Mouse (Mus musculus): ENCODE measurements at regions not wholly inside any gene's neighbourhood (a gene's known extent, or its start where the extent isn't known, plus 50 kb on each side); places are given as distances from the start of the nearest gene placed in this dataset.
A peak's percentile ranks its signal among the peaks of the same experiment; 100 is the strongest.

DNA sequence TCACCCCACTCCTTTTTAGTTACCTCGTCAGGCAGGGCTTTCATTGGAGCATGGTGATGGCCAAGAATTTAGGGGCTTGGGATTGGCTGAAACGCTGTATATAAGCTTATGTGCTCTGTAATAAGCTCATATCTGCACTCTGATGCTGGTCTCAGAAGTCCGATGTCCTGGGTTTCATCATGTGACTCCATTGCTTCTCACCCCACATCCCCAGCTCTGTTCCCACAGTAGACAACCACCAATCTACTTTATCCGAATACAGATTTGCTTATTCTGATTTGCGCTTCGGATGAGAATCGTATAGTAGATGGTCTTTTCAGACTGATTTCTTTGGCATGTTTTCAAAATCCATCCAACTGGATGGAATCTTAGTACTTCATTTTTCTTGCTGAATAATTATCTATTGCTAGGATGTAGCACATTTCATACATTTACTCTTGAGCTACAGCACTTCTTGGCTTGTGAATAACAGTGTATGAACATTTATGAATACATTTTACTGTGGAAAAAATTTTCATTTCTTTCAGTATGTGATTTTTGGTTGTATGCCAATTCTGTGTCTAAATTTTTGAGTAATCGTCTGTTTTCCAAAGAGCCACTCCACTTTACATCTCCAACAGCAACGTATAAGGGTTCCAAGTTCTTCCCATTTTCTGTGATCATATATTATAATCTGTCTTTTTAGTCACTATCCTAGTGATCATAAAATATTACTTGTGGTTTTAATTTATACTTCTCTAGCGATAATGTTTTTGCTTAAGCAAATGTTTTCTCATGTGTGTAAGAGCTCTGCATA, 185.7 kb downstream of the Hace1 start:
- DNase-seq (ENCODE audit: low spot score in 2 of 2), result no peak

DNA sequence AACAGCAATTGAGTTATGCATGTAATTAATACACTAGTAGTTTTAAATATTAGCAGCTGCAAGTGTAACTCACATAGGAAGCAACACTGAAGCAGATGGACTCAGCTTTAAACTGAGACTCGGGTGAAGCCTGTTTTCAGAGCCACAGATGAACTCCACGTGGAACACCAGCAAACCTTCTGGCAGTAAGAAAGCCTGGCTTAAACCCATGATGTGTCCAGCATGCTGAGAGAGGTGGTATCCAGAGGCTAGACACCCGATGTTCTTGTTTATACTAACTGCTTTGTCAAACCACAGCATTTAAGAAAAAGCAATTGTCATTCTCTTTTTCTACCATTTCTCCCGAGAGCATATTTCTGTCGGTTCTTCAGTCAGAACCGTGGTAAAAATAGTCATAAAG, 202.1 kb downstream of the Hace1 start:
- no peak for DNase-seq (ENCODE audit: low spot score in 2 of 2)

DNA sequence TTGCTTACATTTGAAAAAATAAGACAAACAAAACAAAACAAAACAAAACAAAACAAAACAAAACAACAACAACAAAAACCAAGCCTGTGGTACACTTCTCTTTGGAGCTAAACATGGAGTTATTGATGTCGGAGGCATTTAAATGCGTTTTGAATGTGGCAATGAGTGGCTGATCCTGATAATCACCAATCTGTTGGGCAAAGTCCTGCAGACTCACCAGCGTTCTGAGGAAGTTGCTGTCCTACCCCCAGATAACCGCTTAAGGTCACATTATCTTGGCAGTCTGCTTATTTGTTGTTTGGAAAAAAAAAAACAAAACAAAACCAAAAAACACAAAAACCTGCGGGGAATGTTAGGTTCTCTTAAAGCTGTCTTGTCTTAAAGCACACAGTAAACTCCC, 205.4 kb downstream of the Hace1 start:
- no peak for DNase-seq (ENCODE audit: low spot score in 2 of 2)

DNA sequence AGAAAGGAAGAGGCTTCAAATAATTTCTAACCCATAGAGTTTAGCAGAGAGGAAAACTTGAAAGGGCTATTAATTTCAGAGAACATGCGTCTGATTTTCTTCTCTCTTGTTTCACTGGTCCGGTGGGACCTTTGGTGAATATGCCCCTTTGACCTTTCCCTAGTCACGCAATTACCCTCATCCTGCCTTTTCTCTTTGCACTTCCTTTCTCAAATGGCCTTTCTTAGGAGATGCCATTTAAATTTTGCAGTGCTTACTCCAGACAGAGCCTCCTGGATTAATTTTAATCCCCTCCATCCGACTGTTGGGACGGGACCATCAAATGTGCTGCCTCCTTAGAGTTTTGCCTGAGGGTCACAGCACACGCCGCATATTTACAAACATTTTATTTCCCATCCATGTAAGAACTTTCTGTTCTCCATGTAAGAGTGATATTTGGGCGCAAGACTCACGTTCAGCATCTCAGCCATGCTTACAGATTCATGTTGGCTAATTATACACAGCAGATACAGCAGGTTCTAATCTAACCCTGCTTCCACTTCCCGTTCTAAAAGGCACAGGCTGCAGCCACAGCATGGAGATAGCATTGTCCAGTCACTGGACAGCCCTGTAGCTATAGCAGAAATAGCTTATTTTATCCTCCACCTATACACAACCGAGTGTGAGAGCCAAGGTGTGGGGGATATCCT, 206.0 kb downstream of the Hace1 start:
- DNase-seq (ENCODE audit: low spot score in 2 of 2), result no peak

DNA sequence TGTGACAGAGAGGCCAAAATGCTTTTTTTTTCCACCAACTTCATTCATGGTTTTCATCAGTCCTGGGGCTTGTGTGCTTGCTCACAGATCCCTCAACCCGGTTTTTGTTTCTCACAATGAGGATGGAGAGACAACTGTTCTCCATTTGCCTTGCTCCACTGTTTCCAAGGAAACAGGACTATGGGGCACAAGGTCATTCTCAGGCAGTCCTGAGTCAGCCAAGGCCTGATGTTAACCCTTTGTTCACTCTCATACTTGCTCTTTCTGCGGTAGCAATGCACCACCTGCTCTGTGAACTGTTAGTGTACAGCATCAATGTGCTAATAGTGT, 206.5 kb downstream of the Hace1 start:
- no peak for DNase-seq (ENCODE audit: low spot score in 2 of 2)

DNA sequence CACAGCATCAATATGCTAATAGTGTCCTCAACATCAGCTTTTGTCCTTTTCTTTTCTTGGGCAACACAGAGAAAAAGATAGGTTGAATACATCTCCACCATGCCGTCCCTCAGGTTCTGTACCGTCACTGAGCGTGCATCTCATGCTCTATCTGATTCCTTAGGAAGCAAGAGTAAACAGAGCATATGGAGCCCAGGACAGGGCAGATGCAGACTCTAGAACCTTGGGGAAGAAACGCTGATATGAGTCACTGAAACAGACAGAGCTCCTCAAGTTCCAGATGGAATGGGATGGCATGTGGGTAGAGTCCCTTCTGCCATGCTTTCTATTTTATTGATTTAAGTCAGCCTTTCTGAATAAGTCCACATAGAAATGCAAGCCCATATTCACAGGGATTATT, 206.9 kb downstream of the Hace1 start:
- no peak for DNase-seq (ENCODE audit: low spot score in 2 of 2)

DNA sequence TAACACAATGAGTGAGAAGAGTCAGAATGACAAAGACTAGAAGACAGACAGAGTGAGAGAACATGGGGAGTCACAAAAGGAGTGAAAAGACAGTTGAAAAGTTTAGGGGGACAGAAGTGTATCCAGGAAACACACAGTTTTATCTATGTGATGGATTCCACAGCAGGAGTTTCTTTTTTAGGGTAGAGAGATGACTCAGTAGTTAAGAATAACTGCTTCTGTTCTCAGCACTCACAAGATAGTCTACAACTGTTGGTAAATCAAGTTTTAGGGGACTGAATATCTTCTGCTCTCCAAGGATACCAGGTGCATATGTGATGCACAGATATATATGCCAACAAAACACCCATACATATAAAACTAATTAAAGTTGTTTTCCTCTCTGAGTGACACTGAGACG, 210.7 kb downstream of the Hace1 start:
- no peak for DNase-seq (ENCODE audit: low spot score in 2 of 2)

DNA sequence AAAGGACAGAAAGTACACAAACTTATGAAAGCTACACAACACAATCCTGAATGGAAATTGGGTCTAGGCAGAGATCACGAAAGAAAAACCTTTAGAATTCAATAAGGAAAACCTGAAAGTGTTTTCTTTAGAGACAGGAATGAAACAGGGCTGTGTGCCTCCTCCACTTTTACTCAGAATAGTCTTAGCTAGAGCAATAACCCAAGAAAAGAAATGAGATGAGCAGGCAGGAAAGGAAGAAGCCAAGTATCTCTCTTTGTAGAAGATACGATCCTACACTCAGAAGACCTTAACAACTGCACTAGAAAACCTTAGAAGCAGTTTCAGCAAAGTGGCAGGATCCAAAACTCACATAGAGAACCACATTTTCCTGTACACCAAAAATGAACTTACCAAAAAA, 218.0 kb downstream of the Hace1 start:
- DNase-seq (ENCODE audit: low spot score in 2 of 2), result no peak

DNA sequence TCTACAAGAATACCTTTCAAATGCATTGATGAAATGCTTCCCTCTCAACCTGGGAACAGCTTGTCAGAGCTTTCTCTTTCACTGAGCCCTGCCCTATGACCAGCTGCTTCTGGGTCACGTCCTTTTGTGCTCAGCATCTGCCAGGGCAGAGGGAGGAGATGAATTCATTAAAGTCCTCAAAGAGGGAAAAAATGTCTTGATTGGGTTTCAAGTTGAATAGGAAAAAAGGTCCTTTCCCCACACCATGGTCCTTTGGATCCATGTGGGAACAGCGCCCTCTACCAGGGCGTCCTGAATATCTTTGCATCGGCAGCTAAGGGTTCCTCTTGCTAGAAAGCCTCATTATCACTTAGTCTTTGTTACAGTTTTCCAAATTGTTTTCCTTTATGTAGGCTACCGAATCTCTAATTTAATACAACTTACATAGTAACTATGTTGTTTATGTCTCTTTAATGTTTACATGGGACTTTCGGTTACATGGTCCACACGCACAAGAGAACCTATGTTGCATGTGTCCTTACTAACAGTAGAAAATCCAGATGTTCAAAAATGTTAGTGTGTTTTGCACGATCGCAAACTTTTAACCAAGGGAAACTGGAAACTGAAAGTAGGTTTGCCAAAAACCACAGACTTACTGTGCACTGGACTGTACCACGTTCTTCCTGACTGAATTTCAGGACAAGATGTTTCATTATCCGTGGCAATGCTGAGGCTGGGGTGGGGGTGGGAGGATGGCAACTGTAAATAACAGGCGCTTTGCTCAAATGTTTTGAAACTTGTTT, 222.6 kb downstream of the Hace1 start:
- no peak for DNase-seq (ENCODE audit: low spot score in 2 of 2)

DNA sequence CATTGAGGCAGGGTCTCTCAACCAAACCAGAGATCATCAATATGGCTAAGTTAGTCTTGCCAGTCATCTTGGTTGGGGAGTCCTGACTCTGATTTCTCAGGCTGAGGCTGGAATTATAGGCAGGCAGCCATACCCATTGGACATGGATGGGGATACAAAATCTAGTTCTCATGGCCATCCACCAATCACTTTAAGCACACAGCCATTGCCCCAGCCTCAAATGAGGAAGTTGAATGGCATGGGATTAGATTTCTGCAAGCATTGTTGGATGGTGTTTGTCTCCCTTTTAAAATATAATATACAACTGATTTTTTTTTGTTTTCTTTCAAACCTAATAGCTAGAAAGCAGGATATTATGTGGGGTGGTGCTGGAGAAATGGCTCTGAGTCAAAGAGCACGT, 223.8 kb downstream of the Hace1 start:
- no peak for DNase-seq (ENCODE audit: low spot score in 2 of 2)

DNA sequence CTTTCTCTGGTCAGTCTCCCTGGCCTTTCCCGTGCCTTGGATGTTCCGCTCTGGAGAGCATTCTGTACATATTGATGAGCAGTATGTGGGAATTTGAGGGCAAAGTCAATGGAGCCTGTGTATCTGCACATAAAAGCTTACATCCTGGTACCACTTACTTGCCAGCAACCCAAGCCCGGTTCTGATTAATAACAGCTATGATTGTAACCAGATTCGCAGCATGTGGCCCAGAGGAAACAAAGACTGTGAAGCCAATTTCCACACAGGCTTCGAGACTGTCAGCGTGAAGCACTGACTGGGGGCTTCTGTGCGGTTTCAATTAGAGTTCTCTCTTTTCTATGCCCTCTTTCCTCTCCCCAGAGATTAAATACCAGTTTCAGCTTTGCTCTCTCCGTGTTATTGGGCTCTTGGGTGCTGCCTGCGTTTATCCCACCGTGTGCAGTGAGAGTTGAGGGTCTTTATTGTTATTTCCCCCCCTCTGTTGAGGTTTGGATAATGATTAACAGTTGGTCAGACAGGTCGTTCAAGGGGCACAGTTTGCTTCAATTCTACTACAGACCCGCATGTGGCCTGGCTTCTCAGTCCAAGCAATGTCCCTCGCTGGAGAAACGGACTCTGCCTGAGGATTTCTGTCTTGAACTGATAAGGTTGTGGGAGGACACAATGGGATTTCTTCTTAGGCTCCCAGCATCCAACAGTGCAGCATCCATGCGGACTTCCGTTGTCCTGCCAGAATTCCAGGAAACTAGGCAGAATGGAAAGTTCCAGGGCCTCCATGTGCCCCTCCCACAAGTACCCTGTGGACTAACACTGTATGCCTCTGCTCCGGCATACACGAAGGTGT, 229.6 kb downstream of the Hace1 start:
- no peak for DNase-seq (ENCODE audit: low spot score in 2 of 2)

DNA sequence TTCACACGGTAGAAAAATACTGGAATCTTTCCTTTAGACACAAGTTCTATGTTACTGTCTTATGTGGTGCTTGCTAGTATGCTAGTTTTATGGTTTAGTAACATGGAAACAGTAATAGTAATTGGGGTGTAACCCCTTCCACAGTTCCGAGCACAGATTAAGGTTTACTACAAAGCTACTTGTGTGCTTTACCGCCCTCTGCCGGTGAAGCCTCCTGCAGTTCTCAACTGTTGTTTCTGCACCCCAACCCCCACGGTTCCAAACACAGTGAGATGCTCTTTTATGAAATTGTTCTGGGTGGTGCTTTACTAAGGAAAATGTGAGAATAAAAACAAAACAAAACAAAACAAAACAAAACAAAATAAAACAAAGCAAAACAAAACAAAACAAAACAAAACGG, 234.3 kb downstream of the Hace1 start:
- peak in 1 of 2 experiments; percentile 11 for DNase-seq (ENCODE audit: low spot score in 2 of 2)

DNA sequence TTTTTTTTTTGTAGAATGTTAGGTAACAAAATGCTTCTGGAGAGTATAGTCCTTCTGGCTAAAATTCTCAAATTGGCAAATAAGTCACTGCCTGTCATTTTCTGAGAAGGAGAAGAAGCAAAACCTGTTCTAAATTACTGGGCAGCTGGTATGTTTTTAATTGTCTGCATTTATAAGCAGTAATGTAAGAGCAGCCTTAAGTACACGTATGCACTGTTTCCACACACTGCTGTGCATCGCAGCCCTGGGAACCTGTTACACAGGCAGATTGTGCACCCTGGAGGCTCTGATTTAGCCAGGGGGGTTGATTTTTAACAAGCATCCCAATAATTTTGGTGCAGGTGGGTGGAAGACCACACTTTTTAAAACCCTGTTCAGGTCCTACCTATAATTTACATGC, 236.2 kb downstream of the Hace1 start:
- DNase-seq (ENCODE audit: low spot score in 2 of 2), result no peak

DNA sequence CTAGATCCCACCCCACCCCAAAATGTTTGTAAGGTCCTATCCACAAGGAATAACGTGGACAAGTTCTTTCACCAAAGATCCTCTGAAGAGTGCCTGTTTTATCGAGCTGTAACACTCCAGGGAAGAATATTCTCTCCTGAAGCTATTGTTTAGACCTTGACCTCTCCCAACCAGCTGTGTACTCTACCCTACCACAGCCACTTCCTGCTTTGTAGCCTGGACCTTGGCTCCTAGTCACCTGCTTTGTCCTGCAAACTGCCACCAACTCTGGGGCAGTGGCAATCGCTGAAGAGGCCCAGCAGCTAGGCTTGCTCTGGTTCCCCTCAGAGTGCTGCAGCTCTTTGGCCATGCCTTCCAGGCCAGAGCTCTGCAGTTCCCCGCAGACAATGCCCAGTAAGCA, 239.1 kb downstream of the Hace1 start:
- no peak for DNase-seq (ENCODE audit: low spot score in 2 of 2)

DNA sequence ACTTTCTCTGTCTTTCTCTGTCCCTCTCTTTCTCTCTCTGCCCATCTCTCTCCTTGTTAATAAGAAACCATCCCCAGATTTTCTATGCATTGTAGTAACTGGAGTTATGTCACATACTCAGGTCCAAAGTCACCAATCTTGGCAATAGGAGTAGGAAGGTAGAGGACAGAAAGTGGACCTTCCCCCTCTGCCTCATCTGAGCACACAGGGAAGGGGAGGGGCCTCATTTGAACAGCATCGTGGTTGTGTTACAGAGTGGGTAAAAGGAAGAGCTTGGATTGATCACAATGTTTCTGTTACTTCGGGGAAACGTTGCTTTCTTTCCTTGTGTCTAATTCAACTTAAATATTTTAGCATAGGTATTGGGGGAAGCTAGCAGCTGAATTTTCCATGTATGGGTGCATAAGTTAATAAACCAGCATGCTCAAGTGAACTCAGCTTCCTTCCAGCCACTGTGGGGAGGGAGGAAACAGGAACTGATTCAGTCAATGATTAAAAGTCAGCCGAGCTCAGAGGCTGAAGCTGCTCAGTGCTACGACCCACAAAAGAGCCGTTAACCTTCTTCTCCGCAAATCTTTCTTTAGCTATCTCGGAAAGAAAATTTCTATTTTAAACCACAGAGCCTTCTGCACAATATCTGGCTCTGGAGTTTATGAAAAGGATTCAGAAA, 243.5 kb downstream of the Hace1 start:
- DNase-seq (ENCODE audit: low spot score in 2 of 2), result no peak

DNA sequence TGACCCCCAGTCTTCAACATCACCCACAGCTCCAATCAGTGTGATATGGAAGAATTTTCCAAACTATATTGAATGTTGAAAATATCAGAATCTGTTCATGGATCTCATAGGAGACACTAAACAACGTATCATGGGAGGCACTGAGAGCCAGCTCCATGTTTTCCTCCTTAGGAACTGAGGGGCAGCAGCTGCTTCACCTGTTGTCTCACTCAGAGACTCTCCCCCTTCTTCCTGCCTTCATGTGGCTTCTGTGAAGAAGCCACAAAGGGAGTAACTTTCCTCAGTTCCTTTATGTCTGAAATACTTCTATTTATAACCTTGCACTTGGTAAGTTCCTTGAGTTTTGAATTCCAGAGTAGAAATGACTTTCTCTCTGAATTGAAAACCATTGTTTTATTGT, 244.6 kb downstream of the Hace1 start:
- no peak for DNase-seq (ENCODE audit: low spot score in 2 of 2)

DNA sequence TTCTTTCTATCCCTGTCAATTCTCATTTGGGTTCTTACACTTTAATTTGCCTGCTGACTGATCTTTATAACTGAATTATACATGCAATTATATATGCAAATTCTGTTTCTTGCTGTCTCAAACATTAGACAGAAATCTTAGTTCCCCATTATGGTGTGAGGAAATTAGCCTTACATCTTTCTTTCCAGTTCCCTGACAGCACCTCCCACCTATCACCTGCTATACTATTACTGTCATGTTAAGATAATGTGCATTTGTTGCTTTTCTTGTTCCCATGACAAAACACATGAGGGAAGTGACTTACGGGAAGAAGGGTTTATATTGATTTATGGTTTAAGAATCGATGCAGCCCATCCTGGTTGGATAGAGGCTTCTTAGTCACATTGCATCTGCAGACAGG, 246.0 kb downstream of the Hace1 start:
- no peak for DNase-seq (ENCODE audit: low spot score in 2 of 2)

DNA sequence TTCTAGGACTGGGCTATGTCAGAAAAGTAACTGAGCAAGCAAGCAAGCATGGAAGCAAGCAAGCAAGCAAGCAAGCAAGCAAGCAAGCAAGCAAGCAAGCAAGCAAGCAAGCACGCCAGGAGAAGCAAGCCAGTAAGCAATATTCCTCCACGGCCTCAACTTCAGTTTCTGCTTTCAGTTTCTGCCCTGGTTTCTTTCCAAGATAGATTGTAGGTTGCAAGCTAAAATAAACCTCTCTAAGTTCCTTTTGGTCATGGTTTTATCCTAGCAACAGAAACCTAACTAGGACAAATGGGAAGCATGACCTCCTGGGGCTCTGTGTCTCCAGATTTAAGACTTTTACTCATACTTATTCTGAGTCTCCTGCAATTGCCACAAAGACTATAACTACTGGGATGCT, 271.0 kb downstream of the Hace1 start:
- DNase-seq (ENCODE audit: low spot score in 2 of 2), result no peak

DNA sequence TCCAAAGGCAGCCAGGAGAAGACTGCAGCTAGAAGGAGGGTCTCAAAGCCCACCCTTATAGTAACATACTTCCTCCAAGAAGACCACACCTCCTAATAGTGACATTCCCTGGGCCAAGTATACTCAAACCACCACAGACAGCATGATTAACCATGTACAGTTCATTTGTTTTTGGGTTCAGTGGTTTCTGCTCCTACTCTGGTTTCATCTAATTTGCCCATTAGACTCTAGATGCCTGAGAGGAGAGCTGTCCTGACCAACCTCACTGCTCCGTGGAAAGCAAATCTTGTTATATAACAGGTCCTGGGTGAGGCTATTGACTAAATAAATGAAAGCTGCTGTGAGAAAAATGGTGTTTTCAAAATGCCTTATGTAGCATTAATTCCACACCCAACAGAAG, 272.2 kb downstream of the Hace1 start:
- no peak for DNase-seq (ENCODE audit: low spot score in 2 of 2)

DNA sequence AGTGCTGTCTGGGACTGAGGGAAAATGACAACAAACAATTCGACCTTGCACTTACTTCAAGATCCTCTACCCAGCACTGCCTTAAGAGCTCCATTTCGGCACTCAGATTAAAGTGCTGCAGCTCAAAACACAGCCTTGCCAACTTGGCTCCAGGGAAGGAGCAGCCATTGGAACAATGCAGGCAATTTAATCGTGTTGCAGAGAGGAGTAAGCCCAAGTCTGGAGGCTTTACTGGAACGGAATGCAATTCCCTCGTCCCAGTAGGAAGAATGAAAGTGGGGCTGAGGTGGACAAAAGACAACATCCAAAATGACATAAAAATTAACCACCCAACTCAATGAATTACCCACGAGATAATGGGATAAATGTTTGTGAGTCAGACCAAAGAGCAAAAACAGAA, 273.0 kb downstream of the Hace1 start:
- no peak for DNase-seq (ENCODE audit: low spot score in 2 of 2)

DNA sequence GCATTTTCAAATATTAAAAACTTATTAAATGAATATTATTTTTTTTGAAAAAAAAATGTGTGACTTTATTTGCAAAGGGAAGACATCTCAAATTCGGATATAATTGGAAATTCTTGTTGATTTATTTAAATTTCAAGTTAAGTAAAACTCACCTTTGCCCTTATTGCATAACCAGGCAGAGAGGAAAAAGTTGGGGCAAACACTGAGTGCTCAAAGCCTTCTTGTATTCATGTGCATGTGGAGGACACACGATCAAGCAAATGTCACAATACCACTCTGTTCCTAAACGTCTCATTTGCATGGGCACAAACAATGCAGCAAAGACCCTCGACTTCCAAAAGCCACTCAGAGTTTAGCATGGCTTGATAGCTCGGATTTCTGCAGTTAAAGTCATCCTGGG, 275.1 kb downstream of the Hace1 start:
- DNase-seq (ENCODE audit: low spot score in 2 of 2), result no peak

DNA sequence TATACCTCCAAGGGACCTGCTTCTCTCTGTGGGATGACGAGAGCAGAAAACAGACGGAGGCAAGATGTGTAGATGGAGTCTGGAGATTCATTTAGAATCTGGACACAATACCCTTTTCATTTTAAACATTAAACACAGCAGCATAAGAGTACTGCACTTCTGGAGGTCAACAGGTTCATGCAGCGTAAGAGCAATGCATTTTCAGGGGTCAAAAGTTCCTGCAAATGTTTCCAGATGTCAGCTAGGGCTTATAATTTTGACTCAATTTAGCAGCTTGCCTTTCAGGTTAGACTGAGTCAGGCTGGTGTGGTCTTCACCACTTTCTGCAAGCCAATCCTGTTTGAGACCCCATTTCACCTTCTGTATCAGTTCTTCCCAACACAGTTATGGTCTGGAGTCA, 277.9 kb downstream of the Hace1 start:
- DNase-seq (ENCODE audit: low spot score in 2 of 2), result no peak
